Mouse (Mus musculus): ENCODE results near the gene Tcf15.

GRCm38 (mm10) chr2:152145711-152146110 lies 2.4 kb downstream of the Tcf15 start:
- TF ChIP-seq MAFK (IDR thresholded peaks at IDR 0.05; ENCODE audit: insufficient read depth, low read depth, low read length) (no peak), ZC3H11A (IDR thresholded peaks at IDR 0.05; ENCODE audit: borderline replicate concordance, low read depth, low read length) (no peak), ZNF384 (IDR thresholded peaks at IDR 0.05; ENCODE audit: low read depth, low read length) (no peak), HCFC1 (IDR thresholded peaks at IDR 0.05; ENCODE audit: borderline replicate concordance, insufficient read depth, low read length) (no peak), CHD2 (IDR thresholded peaks at IDR 0.05; ENCODE audit: low read depth, low read length) (no peak)

Data from ES-E14 (cell line).